Mouse (Mus musculus) kidney, postnatal 14 days (tissue): Measurements from ENCODE around the gene Prdm10.
A peak's percentile ranks its signal among the peaks of the same experiment; 100 is the strongest.

Experiments
- DNase-seq: peaks from one replicate; pipeline ENCODE4 v3.0.0; 2022; ENCODE audit warnings: mixed read lengths

Prdm10 gene

GRCm38 (mm10) chr9:31280366-31281010 lies at the start of gene Prdm10:
Prdm10 (plus strand) TSS chr9:31280538.
- peak; percentile 97 for DNase-seq

GRCm38 (mm10) chr9:31235030-31235429 lies 45.3 kb upstream of the Prdm10 start:
- DNase-seq = no peak

GRCm38 (mm10) chr9:31235489-31235888 lies 44.8 kb upstream of the Prdm10 start:
- DNase-seq = no peak

- DNase-seq = no peak
Measured at GRCm38 (mm10) chr9:31236079-31236478, 44.3 kb upstream of the Prdm10 start.

GRCm38 (mm10) chr9:31238526-31238925 lies 41.8 kb upstream of the Prdm10 start:
- no peak for DNase-seq

- no peak for DNase-seq
Measured at GRCm38 (mm10) chr9:31239551-31239950, 40.8 kb upstream of the Prdm10 start.

GRCm38 (mm10) chr9:31240522-31241207 lies 39.7 kb upstream of the Prdm10 start:
- DNase-seq = no peak

- no peak for DNase-seq
Measured at GRCm38 (mm10) chr9:31241208-31241699, 39.1 kb upstream of the Prdm10 start.

- DNase-seq = no peak
Measured at GRCm38 (mm10) chr9:31243306-31243938, 36.9 kb upstream of the Prdm10 start.

- no peak for DNase-seq
Measured at GRCm38 (mm10) chr9:31243939-31244333, 36.4 kb upstream of the Prdm10 start.

- no peak for DNase-seq
Measured at GRCm38 (mm10) chr9:31245006-31245405, 35.3 kb upstream of the Prdm10 start.

- DNase-seq = no peak
Measured at GRCm38 (mm10) chr9:31246421-31246820, 33.9 kb upstream of the Prdm10 start.

GRCm38 (mm10) chr9:31247447-31248220 lies 32.7 kb upstream of the Prdm10 start:
- DNase-seq = no peak

GRCm38 (mm10) chr9:31252182-31252799 lies 28.0 kb upstream of the Prdm10 start:
- peak; percentile 34 for DNase-seq

GRCm38 (mm10) chr9:31253311-31253734 lies 27.0 kb upstream of the Prdm10 start:
- DNase-seq = peak; percentile 49

GRCm38 (mm10) chr9:31253866-31254696 lies 26.3 kb upstream of the Prdm10 start:
- DNase-seq = no peak

GRCm38 (mm10) chr9:31254697-31255004 lies 25.7 kb upstream of the Prdm10 start:
- DNase-seq = no peak

- no peak for DNase-seq
Measured at GRCm38 (mm10) chr9:31255953-31256352, 24.4 kb upstream of the Prdm10 start.

GRCm38 (mm10) chr9:31258237-31258636 lies 22.1 kb upstream of the Prdm10 start:
- no peak for DNase-seq

- DNase-seq = no peak
Measured at GRCm38 (mm10) chr9:31260219-31260618, 20.1 kb upstream of the Prdm10 start.

GRCm38 (mm10) chr9:31262226-31263105 lies 17.9 kb upstream of the Prdm10 start:
- DNase-seq = peak; percentile 69
